Mouse (Mus musculus): Measurements from ENCODE around the gene Nfkbiz.

Nfkbiz gene

DNA sequence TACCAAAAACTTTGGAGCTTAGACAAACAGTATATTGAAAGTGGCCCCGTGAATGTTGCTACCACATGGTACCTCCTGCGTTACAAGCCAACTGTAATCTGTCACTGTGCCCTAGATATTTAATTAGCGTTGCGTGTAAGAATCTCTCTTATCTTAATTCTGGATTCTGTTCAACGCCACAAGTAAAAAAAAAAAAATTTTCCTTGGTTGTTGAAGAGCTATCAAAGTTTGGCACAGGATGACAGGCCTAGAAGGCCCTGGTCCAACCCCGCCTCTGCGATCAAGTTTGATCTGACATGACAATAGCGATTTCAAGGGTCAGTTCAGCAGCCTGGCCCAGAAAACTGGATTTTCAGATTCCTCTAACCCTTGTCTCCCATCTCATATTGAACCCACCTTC is 6.1 kb downstream of the Nfkbiz start:
- DNase-seq (ENCODE audit: low read depth, low spot score) = no peak

DNA sequence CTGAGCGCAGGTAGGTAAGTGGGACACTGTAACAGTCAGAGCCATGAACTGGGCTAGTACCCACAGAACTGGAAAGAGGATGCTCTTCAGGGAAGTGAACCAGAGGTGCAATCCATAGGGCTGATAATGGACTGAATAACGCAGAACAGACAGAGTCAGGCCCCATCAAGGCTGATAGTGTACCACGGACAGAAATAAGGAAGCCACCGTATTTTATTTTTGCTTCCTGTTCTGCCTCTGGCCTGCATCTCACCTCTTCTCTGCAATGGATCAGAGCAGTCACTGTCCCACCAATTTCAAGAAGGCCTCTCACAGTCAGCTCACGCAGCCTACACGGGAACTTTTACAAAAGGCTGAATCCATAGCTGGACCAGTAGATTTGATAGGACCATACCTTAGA is 6.7 kb downstream of the Nfkbiz start:
- DNase-seq (ENCODE audit: low read depth, low spot score) = no peak

DNA sequence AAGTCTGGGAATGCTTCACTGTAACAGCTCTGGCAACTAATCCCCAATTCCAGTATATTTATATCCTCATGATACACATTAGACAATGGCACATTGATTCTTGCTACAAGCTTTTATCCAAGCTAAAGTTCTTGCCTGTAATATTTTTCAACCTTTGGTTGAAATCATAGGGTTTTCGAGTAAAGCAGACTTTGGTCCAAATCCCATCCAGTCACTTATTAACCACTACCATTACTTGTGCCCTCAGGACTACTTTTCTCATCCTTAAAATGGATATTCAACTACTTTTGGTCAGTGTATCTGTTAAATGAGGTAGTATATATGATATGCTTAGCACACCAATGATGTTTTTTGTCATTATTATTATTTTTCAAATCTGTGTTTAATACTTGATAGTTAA is 7.2 kb downstream of the Nfkbiz start:
- no peak for DNase-seq (ENCODE audit: low read depth, low spot score)

DNA sequence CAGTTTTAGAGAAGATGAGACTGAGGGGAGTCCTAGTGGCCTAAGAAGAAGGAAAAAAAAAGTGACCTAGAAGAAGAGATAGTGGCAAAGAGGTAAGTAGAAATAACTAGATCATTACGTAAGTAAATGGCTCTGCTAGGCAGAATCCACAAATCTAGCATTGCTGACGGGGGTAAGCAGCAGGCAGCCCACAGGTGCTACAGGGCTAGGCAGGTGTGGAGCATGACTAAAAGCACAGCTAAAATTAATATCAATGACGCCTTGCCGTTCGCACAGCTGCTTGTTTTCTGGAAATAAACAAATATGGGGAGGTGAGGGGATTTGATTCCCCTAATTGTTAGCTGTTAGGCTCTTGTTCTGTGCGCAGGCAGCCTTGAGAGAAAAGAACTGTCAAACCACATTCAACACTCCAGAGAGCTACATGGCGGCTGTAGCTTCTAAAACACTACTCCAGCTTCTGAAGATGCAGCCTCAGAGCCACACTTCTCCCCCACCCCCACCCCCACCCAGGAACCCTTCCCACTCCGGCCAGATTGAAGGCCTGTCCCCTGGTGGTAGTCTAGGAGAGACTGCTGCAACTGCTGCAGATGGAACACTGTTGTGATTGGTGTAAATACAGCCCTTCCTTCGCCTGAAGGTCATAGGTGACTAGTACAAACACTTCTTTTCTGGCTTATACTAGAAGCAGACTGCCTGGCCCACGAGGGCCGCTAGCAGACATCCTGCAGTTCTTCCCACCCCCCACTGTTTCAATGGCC is 15.1 kb downstream of the Nfkbiz start:
- DNase-seq (ENCODE audit: low read depth, low spot score) = peak; percentile 91

DNA sequence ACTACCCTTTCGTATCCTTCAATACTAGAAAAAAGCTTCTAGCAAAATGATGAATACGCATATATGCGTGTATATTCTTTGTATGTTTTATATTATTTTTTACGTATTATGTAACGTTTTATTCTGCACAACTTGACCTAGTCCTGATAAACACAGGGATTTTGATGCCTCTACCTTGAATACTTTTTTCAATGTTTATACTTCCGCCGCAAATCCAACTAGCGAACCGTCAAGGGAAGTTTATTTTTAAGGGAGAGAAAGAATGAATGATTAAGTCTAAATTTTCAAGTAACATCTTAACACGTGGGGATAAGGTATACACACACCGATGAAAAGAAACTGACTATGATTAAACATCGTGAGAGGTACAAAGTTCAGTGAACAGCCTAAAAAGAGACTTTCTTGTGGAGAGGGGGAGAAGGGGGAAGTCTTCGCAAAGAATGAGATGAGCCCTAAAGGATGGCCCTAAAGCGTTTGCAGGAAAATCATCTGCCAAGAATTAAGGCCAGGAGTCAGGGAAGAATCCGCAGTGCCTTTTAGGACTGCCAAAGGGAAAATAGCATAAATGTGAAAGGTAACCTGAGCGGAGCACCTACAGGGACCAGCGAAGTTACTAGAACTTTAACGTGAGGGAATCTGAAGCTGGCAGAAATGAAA is 15.8 kb downstream of the Nfkbiz start:
- DNase-seq (ENCODE audit: low read depth, low spot score) = no peak

DNA sequence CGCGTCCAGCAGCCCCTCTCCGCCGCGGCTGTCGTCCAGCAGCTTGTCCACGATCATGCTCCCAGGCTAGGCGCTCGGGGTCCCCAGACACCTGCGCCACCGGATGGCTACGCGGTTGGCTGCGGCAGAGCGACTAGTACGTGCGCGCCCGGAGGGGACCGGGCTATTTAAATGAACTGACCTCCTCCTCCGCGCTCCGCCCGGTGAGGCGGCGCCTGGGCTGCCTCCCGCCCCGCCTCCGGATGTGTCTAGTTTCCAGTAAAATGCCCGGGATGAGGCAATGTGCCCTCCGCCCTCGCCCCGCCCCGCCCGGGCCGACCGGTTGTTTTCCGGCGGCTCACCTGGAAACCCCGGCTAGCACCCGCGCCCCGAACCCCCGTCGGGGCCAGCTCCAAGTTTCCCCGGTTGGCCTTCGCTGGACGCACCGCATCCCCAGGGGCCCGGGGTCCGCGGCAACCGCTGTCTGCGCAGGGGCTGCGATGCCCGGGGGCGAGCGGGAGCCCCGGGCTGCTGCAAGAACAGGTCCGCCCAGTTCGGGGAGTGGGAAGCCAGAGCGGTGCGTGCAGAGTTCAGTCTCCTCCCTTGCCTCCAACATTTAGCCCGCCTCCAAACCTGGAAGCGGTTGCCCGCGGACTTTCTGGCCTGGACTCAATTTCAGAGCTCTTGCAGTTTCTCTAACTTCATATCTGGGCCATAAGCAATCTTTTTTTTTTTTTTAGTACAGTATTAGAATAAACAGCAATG is 16.5 kb downstream of the Nfkbiz start:
- DNase-seq (ENCODE audit: low read depth, low spot score) = peak; percentile 96

DNA sequence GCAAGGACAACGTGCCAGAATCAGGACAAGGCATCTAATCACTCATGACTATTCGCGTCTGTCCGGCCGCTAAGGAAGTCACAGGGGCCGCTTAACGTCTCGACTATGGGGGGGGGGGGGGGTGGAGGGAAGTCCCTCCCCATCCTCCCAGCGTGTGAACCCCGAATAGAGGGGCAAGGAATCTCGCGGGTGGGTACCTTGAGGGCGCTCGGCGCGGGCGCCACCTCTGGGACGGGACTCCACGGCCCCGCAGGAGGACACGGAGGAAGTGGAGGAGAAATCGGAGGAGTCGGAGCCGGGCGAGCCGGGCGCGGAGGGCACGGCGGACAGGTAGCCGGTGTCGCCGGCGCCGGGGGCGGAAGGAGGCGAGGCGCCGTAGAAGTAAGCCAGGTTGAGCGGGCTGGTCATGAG is 17.1 kb downstream of the Nfkbiz start:
- no peak for DNase-seq (ENCODE audit: low read depth, low spot score)

DNA sequence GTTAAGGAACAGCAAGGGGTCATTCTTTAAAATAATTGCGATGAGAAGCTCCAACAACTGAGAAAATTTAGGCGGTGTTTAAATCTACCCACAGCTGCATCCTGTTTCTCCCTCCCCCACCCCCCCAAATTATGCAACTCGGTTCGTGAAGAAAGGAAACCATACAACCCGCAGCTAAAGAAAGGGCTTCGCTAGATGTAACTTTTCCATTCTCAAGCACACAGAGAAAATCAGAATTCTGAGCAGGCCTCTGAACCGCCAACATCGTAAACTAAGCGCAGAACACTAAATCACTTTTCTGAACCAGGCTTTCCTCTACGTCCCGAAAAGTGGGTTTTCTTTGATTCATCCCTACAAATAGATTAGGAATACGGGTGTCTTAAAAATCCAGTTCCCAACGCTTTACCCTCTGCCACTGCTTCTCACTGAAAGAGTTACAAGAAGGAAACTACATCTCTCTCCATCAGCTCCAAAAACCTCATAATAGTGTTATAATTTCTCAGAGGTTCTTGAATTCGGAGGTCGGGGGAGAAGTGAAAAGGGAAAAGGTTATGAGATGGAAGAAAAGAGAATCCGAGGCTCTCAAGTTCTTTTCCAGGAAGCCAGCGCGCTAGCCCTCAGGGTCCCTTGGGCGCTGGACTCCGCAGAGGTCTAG is 17.7 kb downstream of the Nfkbiz start:
- no peak for DNase-seq (ENCODE audit: low read depth, low spot score)

DNA sequence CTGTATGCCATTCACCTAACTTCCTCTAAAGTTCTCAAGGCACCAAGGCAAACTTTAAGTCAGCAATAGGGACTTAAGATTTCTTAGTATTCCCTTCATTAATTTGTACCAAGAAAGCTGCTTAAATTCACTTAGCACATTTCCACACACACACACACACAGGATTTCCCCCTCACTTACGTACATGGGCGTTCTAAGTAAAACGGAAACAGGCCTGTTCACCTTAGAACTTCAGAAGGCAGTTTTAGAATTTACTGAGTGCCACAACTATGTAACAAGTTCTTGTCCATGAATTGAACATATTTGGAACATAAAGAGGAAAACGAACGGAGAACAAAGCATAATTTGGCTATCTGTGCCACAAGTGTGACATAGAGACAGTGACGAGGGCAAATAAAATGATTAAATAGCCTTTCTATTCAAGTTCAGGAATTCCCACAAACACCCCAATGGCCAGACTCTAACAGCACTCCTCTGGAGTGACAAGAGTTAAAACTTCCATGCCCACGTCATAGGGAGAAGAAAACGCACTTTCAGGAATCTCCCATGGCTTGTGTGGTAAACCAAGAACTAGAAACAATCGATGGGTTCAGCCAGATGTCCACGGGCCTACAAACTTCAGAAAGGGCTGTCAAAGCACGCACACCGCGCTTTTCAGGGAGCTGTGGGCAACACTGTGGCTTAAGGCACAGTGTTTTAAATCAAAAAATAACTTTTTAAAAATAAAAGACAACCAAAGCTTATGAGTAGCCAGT is 18.4 kb downstream of the Nfkbiz start:
- DNase-seq (ENCODE audit: low read depth, low spot score) = no peak

DNA sequence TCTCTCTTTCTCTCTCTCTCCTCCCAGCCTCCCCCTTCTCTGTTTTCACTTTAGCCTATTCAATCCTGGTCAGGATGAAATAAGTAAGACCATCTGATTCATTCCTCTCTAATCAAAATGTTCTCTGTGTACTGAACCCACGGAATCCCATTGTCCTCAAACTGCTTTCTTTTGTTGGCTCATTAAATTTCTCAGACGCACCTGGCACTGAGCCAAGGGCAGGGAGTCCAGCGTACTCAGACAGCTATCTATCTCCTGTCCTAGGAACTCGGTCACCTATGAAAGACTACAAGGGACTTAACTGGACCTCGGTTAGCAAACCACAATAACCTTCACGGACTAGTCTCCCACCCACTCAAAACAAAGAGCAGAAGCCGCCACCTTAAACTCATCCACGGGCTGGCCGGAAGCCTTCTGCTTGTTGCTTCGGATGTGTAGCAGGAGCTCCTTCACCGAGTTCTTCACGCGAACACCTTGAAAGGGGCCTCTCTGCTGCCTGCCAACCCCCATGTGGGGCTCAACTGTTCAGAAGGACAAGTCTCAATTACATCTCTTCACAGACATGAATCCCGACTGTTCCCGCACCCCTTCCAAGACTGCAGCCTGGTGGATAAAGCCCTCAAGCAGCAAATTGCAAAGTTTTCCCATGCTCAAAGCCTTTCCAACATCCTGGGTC is 19.4 kb downstream of the Nfkbiz start:
- DNase-seq (ENCODE audit: low read depth, low spot score) = peak; percentile 26

DNA sequence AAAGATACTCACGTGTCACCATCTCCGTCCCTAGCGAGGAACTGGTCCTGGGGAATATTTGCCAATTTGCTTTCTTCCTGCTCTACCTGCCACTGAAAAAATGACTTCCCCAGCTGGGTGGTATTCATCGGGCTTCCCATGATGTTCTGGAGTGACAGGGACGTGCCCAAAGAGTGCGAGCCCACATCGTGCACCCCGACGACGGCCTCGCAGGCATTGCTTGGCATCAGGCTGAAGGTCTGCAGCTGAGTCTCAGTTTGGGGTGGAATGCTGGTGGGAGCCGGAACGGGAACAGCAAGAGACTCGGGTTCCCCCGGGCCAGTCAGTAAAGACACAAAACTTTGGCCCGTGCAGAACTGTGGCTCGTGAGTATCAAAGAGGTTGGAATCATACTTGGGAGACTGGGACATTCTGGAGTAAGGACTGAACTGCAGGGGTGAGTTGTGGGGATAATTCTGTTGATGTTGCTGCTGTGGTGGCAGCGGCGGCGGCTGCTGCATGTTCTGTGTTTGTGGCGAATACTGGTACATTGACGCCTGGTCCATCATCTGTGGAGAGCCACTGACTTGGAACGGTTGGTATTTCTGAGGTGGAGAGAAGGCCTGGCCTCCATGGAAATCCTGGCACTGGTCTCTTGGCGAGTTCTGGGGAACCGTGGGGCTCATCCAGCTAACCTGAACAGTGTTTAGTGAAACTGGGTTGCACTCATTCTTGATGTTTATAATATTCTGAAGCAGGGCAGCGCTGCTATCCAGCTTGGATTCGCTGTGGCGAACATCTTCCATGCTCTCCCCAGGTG is 20.8 kb downstream of the Nfkbiz start:
- no peak for DNase-seq (ENCODE audit: low read depth, low spot score)

DNA sequence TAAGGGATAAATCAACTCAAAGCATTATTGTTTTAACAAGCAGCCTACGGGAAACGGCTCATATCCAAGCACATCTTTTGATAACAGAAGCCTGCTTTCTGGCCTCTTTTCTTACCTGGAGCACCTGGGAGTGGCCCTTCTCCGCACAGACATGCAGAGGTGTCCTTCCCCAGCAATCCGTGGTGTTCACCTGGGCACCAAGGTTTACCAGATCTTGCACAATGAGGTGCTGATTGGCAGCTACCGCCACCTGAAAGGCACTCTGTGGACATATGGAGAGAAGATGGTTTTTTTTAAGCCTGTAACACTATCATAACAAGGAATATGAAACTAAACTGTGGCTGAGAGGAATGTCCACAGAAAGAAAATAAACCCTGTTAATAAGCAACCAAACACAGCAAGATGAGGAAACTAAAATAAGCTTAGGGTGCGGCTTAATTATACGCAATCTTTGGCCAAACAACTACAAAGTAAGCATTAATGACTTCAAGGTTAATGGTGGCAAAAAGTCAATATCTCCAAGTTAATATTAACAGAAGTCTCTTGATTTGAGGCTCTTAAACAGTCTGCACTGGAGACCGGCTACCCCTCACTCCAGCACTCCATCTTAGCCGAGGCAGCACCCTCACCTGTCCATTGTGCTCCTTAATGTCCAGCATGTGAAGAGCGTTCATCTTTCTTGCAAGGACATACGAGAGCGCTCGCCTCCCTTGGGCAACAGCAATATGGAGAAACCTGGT is 22.3 kb downstream of the Nfkbiz start:
- no peak for DNase-seq (ENCODE audit: low read depth, low spot score)

DNA sequence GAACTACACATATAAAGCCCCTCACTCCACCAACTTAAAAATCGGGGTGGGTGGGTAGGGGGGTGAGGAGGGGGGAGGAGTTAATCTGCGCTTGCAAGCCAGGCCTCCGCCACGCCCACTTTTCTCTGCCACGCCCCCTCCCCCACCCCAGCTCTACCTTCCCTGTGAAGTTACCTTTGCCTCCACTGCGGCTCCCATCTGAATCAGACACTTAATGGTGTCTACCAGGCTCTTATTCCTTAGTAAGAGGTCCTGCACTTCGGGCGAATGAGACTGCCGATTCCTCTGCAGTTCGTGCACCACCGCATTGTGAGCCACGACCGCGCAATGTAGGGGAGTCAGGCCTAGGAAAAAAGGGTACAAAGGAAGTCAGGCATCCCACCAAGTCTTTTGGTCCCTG is 23.2 kb downstream of the Nfkbiz start:
- DNase-seq (ENCODE audit: low read depth, low spot score) = peak; percentile 58

DNA sequence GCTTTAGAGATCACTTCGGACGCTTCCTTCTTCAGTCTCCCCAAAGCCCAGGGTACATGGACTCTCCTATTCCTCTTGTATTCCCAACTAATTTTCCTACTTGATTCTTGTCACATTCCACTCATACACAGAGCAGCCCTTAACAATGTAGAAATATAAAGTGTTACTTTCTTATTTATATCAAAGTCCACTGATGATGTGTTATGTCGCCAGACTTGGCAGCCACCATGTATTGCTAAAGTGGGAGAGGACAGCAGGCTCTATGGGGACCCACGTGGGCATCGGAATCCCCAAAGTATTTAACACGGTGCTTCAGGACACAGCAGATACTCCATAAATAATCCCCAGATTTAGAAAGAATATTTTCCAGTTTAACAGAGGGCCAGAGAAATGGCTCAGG is 24.0 kb downstream of the Nfkbiz start:
- no peak for DNase-seq (ENCODE audit: low read depth, low spot score)

DNA sequence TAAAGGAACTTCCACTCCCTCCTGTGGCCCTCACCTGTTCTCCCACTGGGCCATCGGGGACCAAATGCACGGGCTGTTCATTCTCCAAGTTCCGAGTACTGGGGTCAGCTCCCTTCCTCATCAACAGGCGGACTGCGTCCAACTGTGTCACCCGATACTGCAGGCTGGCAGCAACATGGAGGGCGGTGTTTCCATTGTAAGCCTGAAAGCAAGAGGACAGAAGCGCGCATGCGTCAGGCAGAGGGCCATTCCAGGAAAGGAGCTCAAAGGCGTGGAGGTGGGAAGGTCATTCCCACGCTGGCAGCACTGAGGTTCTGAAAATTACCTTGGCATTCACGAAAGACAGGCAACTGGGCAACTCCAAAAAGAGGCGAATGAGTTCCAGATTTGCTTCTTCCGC is 24.8 kb downstream of the Nfkbiz start:
- DNase-seq (ENCODE audit: low read depth, low spot score) = peak; percentile 88

DNA sequence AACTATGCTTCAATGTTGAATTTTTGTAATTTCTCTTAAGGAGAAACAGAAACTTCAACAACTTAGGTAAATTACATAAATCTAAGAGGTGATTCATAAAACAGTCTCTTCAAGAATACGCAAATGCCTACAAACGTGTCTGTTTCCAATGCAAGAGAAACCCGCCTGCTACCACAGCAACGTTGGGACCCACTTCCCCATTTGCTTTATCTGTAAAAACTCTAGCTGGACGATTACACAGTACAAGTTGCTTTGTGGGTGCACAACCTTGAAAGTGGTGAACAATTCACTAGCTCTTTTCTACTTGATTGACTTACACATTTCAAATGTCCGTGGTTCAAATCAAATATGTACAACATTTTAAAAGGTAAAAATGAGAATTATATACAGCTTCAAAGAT is 26.9 kb downstream of the Nfkbiz start:
- DNase-seq (ENCODE audit: low read depth, low spot score) = no peak

DNA sequence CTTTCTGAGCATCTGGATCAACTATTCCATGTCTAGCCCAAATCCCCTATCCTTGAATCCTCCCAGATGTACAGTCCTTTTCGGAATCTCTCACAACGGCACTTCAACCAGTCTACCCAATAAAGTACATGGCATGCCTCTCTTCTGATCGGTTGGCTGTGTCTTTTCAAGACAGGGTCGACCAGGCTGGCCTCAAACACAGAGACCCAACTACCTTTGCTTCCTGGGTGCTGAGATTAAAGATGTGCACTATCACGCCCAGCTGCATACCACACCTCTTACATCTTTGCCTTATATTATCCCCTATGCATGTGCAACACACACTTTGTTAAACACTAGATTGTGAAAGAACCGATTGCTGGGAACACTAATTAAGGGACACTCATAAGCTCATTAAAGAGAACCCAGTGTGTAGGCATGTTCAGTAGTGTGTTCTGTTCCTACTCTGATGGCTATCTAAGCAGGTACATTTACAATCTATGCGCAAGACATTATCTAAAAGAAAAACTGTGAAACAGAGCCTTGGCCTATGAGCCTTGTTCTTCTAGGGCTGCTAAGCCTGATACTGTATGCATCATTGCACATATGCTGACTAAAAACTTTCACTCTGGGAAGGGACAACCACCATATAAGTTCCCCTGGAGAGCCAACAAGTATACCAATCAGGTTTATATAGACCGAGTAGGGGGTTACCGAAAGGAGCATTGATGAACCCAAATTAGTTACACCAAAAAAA is 28.8 kb downstream of the Nfkbiz start:
- no peak for DNase-seq (ENCODE audit: low read depth, low spot score)

DNA sequence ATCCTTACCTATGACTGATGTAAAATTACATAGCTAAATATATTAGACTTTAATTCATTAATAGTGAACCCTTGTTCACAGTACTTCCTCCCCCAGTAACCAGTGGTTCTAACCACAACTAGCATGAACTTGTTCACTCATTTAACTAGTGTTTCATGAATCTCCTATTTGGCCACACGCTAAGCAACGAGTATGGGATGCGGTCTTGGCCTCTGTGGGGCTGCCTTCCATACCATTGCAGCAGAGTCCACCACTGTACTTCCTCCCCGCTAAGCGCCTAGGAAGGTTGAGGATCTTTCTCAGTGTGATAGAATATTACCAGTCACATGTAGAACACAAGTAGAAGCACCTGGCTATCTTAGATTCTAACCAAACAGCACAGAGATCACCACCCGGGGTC is 29.4 kb downstream of the Nfkbiz start:
- no peak for DNase-seq (ENCODE audit: low read depth, low spot score)

DNA sequence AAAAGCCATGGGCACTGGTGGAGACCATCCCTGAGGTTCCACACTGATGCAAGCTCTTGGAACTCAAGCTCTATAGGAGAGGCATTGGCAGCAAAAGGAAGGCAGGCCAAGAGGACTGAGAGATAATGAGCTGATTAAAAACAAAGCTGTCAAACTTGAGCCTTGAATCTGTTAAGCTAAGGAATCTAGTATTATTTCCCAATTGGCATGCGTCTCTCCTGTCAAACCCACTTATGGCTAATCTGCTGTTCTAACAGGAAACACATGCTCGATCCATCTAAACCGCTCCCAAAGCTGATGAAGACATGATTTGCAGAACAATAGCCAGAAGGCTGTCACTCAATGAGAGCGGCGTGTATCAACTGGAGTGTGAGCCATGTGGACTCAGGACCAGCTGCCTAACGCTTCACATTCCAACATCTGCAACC is 31.2 kb downstream of the Nfkbiz start:
- DNase-seq (ENCODE audit: low read depth, low spot score) = peak; percentile 54
